Mouse (Mus musculus) limb, embryonic 11.5 days (tissue): ENCODE results near the gene Gli3. TPM values are rescaled to one million over a fixed set of nuclear protein-coding genes. Genes with fewer than 3 reads are reported as not detected.

Source experiments
- ATAC-seq: fragments of 200-750 bp; cut with Nextera tagmentation; 2 replicates; pipeline ENCODE4 v1.8.0; 2017; ENCODE audit warnings: low read depth; ENCODE audit not compliant: insufficient number of reproducible peaks, low FRiP score, low TSS enrichment
- DNase-seq: peaks from one replicate; pipeline ENCODE4 v3.0.0-alpha.2; 2015; ENCODE audit warnings: low spot score
- H3K27ac ChIP-seq: fragments of 300-500 bp; sonication (generic); replicated peaks from 2 replicates; pipeline ENCODE4 v1.5.1; 2014; ENCODE audit warnings: low read depth, mild to moderate bottlenecking, low read length
- H3K27me3 ChIP-seq: fragments of 300-500 bp; sonication (generic); 2 replicates; pipeline ENCODE4 v1.6.1; 2014; ENCODE audit warnings: mild to moderate bottlenecking, low read length, mixed read lengths; ENCODE audit not compliant: control insufficient read depth, insufficient read depth
- H3K36me3 ChIP-seq: fragments of 300-500 bp; sonication (generic); 2 replicates; pipeline ENCODE4 v1.6.1; 2014; ENCODE audit warnings: mild to moderate bottlenecking, low read length, moderate library complexity, mixed read lengths; ENCODE audit not compliant: control insufficient read depth, insufficient read depth
- H3K4me1 ChIP-seq: fragments of 300-500 bp; sonication (generic); 2 replicates; pipeline ENCODE4 v1.6.1; 2014; ENCODE audit warnings: low read length, mixed read lengths; ENCODE audit not compliant: control insufficient read depth, insufficient read depth
- H3K4me2 ChIP-seq: fragments of 300-500 bp; sonication (generic); 2 replicates; pipeline ENCODE4 v1.6.1; 2014; ENCODE audit warnings: low read depth, mild to moderate bottlenecking, moderate library complexity; ENCODE audit not compliant: severe bottlenecking
- H3K4me3 ChIP-seq: fragments of 300-500 bp; sonication (generic); 2 replicates; pipeline ENCODE4 v1.5.1; 2014; ENCODE audit warnings: low read depth, low read length
- H3K9ac ChIP-seq: fragments of 300-500 bp; sonication (generic); 2 replicates; pipeline ENCODE4 v1.6.1; 2014; ENCODE audit warnings: mild to moderate bottlenecking, low read length
- H3K9me3 ChIP-seq: fragments of 300-500 bp; sonication (generic); 2 replicates; pipeline ENCODE4 v1.6.1; 2016; ENCODE audit warnings: low read length; ENCODE audit not compliant: control insufficient read depth
- WGBS: fragments of 180-500 bp; shearing (Covaris S2); extraction: QIAGEN DNeasy Blood & Tissue Kit; methylation state at CpG from one replicate; pipeline ENCODE4 v1.1.7; 2014; 5-methylcytosine and 5-hydroxymethylcytosine counted together
- polyA plus RNA-seq: library from polyadenylated mRNA; unstranded; fragments of >200 nt; fragmentation: Nextera tagmentation; extraction: Ambion mirVana; gene quantifications from 2 replicates; pipeline ENCODE4 v1.2.1, GENCODE M21; 2014

Gene Gli3
- polyA plus RNA-seq, 1 experiment from 2014 or later: 41.5 TPM

DNA sequence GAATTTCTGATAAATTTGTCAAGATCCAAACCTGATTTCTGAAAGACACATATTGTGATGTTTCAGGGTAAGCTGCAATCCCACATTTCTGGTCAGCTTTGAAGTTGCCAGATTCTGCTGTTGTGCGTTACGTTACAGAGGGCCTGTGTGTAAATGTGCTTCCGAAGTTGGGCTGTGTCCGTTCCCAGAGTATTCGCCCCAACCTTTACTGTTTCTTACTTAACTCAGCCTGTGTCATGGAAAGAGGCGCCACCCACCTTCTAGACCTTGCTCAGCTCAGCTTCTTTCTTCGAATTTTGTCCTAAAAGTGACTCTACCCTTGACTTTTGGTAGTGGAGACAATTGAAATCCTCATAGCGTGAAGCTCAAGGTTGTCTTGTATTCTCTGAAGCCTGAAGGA lies 202.5 kb downstream of the Gli3 start:
- WGBS: 80% methylated on average over 8 of the region's 8 CpGs

DNA sequence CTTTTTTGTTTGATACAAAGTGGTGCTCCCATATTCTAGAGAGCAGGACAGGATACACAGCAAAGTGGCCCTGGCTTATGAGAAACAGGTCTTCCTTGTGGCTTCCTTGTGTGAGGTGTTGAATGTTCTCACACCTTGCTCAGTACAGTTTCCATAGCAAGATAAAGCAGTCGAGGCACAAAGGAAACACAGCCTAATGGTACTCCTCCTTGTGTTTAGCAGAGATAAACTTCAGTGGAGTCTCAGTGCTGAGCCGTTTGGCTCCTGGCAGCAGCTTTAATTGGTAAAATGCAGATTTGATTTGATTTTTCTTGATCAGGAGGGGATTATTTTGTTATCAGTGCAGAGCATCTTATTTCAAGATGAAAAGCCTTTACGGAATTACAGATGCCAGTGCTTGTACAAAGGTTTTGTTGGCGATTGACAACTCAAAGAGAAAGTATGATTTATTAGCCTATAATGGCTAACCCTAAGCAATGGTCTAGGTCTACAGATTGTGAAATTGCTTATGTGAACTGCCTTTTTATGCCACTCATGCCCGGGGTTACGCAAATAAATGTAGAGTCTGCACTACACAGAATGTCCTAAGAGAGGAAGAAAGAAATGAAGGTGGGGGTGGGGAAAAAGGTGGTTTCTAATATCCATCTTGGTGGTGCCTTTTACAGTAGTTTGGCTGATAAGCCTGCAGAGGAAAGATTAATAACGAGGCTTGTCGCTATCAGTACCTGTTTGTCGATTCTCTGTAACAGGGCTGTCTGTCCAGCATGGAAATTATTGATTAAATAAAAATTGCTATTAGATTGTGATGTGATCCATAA lies 207.3 kb downstream of the Gli3 start:
- 74% methylated on average over 9 of the region's 9 CpGs for WGBS
- H3K36me3 ChIP-seq: no peaks in the 10 kb centered on the region
- no peak overlapping the region for H3K27ac ChIP-seq
- no peak overlapping the region for H3K4me2 ChIP-seq
- DNase-seq: no peak
- no peak overlapping the region for H3K9ac ChIP-seq
- no peak overlapping the region for H3K4me3 ChIP-seq
- no peaks in the 10 kb centered on the region for H3K4me1 ChIP-seq
- no peaks in the 10 kb centered on the region for H3K27me3 ChIP-seq
- ATAC-seq: no peak
- no peaks in the 10 kb centered on the region for H3K9me3 ChIP-seq

More for the DNA sequence above, 202.5 kb downstream of the Gli3 start:
- no peak overlapping the region for H3K27ac ChIP-seq
- ATAC-seq (no peak), DNase-seq (no peak)
- H3K4me1 ChIP-seq: peaks cover 10% of the 10 kb centered on the region
- H3K36me3 ChIP-seq: no peaks in the 10 kb centered on the region
- no peaks in the 10 kb centered on the region for H3K27me3 ChIP-seq
- no peaks in the 10 kb centered on the region for H3K9me3 ChIP-seq
- H3K4me3 ChIP-seq: no peak overlapping the region
- no peak overlapping the region for H3K4me2 ChIP-seq
- no peak overlapping the region for H3K9ac ChIP-seq

DNA sequence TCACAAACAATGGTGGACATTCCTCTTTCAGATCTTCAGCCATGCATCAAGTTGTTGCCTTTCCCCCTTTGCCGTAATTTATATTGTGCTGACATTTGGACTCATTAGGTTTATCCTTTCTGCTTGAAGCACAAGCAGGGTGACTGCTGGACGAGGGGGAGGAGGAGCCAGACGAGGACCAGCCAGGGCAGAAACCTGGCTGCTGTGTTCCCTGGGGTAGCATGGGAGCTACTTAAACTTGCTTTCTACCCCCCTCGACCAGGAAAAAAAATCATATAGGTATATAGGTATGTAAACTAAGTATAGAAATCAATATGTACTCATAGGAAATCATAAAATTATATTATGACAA lies 207.9 kb downstream of the Gli3 start:
- DNase-seq (no peak), ATAC-seq (no peak)
- WGBS: 39% methylated on average over 4 of the region's 4 CpGs
- Histone ChIP-seq H3K9me3 (no peaks in the 10 kb centered on the region), H3K27ac (no peak overlapping the region), H3K27me3 (no peaks in the 10 kb centered on the region), H3K36me3 (no peaks in the 10 kb centered on the region), H3K9ac (no peak overlapping the region), H3K4me3 (no peak overlapping the region), H3K4me2 (no peak overlapping the region), H3K4me1 (no peaks in the 10 kb centered on the region)

DNA sequence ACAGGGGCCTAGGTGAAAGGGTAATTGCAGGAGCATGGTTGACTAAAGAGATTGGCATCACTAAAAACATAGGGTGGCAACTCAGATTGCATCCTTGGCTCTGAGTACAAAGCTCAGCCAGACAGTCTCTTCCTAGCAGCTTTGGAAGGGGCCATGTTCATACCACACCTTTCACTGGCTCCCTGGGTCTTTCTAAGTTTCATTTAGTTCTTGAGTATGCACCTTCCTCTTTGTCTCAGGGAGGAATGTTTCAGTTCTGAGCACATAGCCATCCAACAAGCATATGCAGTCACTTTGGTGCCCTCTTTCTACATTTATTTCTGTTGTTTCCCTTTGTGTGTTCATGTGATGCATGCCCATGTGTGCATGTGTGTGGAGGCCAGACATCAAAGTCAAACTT lies 212.4 kb downstream of the Gli3 start:
- no peaks in the 10 kb centered on the region for H3K36me3 ChIP-seq

DNA sequence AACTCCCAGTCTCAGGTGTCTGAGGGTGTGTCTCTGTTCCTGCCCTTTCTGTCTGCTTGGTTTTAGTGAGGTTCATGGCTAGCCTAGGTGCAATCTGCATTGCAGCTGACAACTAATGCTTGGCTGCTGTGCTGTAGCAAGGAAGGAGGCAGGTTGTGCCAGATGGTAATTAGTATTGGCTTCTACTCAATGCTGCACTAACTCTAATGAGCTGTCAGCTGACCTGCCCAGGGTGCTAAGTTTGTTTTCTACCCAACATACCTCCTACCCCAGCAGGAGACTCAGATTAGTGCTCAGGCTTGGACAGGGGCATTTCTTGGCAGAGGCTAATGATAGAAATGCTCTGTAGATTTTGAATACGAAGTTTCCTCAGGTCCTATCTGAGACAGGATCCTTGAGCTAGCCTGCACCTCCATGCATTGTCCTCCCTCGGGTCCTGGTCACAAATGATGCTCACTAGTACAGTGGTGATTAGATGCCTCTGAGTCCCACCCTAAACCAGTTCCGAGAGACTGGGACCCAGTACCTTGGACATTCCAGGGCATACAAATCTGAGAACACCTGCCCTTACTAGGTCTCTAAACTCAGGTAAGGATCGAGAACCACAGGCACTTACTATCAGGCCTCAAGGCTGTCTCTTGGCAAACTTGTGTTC lies 214.2 kb downstream of the Gli3 start:
- ATAC-seq: no peak
- no peaks in the 10 kb centered on the region for H3K4me1 ChIP-seq
- H3K36me3 ChIP-seq: no peaks in the 10 kb centered on the region
- H3K4me2 ChIP-seq: no peak overlapping the region
- 91% methylated on average over 4 of the region's 4 CpGs for WGBS
- H3K9me3 ChIP-seq: no peaks in the 10 kb centered on the region
- DNase-seq: no peak
- H3K27me3 ChIP-seq: no peaks in the 10 kb centered on the region
- H3K9ac ChIP-seq: no peak overlapping the region
- H3K27ac ChIP-seq: no peak overlapping the region
- no peak overlapping the region for H3K4me3 ChIP-seq

More for the DNA sequence above, 212.4 kb downstream of the Gli3 start:
- ATAC-seq: no peak
- Histone ChIP-seq H3K4me1 (no peaks in the 10 kb centered on the region), H3K4me3 (no peak overlapping the region), H3K4me2 (no peak overlapping the region), H3K9ac (no peak overlapping the region), H3K9me3 (no peaks in the 10 kb centered on the region), H3K27ac (no peak overlapping the region), H3K27me3 (no peaks in the 10 kb centered on the region)
- DNase-seq: no peak

DNA sequence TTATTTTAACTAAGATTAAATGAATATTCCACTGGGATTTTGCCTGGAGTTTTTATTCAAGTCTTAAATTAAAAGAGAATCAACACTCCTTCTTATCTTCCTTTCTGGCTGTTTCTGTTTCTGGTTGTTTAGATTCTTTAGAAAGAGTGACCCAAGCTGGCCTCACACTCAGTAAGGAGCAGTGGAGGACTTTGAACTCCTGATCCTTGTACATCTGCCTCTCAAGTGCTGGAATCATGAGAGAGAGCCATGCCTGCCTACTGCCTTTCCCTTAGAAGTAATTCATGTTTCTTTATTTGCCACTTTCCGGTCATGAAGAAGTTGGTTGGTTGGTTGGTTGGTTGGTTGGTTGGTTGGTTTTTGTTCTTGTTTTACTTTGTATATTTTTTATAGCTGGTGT lies 218.5 kb downstream of the Gli3 start:
- no peak overlapping the region for H3K27ac ChIP-seq
- DNase-seq: no peak
- H3K4me2 ChIP-seq: no peak overlapping the region
- H3K36me3 ChIP-seq: no peaks in the 10 kb centered on the region
- no peak for ATAC-seq
- H3K9me3 ChIP-seq: no peaks in the 10 kb centered on the region
- no peaks in the 10 kb centered on the region for H3K4me1 ChIP-seq
- 90% methylated on average over 1 of the region's 1 CpGs for WGBS
- H3K4me3 ChIP-seq: no peak overlapping the region
- H3K27me3 ChIP-seq: no peaks in the 10 kb centered on the region
- no peak overlapping the region for H3K9ac ChIP-seq

DNA sequence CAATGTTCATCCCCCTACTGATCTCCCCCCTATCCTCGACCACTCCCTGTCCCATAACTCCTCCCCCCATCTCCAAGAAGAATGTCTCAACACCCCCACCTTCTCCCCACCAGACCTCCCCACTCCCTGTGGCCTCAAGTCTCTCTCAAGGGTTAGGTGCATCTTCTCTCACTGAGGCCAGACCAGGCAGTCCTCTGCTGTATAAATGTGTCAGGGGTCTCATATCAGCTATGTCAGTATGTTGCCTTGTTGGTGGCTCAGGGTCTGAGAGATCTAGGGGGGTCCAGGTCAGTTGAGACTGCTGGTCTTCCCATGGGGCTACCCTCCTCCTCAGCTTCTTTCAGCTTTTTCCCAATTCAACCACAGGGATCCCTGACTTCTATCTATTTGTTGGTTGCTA lies 220.0 kb downstream of the Gli3 start:
- H3K4me2 ChIP-seq: no peak overlapping the region
- H3K27ac ChIP-seq: no peak overlapping the region
- WGBS: 65% methylated on average over 1 of the region's 1 CpGs
- DNase-seq (no peak), ATAC-seq (no peak)
- no peaks in the 10 kb centered on the region for H3K4me1 ChIP-seq
- no peaks in the 10 kb centered on the region for H3K9me3 ChIP-seq
- H3K27me3 ChIP-seq: no peaks in the 10 kb centered on the region
- no peaks in the 10 kb centered on the region for H3K36me3 ChIP-seq
- no peak overlapping the region for H3K9ac ChIP-seq
- H3K4me3 ChIP-seq: no peak overlapping the region

DNA sequence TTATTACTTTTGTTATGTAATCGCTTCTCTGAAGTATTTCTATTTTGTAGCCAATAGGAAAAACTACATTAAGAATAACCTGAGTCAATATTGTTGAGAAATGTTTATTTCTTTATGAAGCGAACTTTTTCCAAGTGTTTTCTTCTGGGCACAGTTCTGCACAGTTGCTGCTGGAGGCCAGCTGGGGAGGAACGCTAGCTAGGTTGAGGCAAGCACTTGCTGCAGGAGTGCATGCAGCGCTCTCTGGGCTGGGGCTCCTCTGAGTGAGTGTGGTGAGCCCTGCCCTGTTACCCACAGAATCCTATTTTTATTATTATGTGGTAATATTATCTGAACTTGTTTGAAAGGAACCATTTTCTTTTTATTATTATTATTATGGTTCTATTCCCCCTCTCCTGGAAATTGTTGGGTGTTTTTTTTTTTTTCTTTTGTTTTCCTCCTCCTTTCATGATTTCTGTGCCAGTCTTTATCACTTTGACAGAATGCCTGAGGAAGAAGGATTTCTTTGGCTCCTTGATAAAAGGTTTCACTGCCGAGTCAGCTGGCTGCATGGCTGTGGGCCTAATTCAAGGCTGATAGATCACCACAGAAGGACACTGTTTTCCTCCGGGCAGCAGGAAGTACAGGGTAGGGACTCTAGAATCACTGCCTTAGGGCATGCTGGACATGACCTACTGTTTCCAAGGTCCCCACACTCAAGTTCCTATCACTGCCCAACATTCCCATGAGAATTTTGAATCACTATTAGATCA lies 225.2 kb downstream of the Gli3 start:
- WGBS: 88% methylated on average over 6 of the region's 6 CpGs
- Histone ChIP-seq H3K27ac (no peak overlapping the region), H3K9me3 (no peaks in the 10 kb centered on the region), H3K27me3 (no peaks in the 10 kb centered on the region), H3K4me1 (no peaks in the 10 kb centered on the region), H3K9ac (no peak overlapping the region), H3K36me3 (no peaks in the 10 kb centered on the region), H3K4me2 (no peak overlapping the region), H3K4me3 (no peak overlapping the region)
- no peak for ATAC-seq
- no peak for DNase-seq
